Mouse (Mus musculus): Measurements from ENCODE around the gene Ciapin1. TPM values are rescaled to one million over a fixed set of nuclear protein-coding genes. Genes with fewer than 3 reads are reported as not detected.

Ciapin1 gene
- 181 and 194 TPM in 2 replicates for polyA plus RNA-seq (2016; fragmentation: Nextera tagmentation; extraction: Ambion mirVana)

DNA sequence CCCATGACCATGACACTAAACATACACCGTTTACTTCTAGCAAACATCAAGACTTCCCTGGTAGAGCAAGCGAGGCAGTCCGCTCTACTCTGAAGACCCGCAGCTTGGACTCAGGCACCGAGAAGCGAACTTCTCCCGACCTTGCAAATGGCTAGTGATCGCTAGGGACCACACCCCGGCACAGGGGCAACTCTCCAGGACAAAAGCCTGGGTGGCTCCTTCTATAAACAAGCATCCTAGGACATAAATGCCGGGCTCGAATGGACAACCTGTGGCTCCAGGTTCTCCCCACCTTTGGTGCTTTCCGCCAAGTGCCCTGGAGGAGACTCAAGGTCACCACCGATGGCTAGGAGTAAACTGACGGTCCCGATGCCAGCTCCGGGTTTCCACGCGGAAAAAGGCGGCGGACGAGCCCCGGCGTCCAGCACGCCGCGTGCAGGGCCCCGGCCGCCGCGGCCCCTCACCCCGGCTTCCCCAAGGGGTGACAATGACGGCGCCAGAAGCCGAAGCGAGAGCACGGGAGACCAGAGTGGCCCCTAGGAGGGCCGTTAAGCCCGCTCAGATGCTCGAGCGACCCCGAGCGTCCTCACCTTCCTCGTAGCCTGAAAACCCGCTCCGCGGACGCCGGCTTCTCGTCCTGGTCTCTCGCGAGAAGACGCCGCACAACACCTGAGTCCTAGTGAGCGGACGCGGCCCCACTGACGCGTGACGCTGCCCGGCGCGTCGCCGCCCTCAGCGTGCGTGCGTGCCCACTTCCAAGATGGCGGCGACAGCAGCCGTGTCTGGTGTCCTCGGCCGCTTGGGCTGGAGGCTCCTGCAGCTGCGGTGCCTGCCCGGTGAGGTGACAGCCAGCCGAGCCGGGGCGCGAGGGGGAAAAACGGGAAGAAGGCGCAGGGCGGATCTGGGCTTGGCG lies at the start of gene Ciapin1, which contains the start of gene Coq9:
Gene Ciapin1 (minus strand): TSS at position 697 of the 913 bp plus-strand sequence.
Gene Coq9 (plus strand): TSS at position 660 of the 913 bp plus-strand sequence.
- no peaks in the 10 kb centered on the region for H3K9me3 ChIP-seq
- peak; percentile 96 for DNase-seq (ENCODE audit: low spot score)
- H3K36me3 ChIP-seq: no peaks in the 10 kb centered on the region
- H3K27ac ChIP-seq: peak within 1 kb of the TSS; percentile 92
- peak within 1 kb of the TSS; percentile 93 for H3K4me3 ChIP-seq
- under 1% methylated on average over 82 of the region's 82 CpGs for WGBS
- no peaks in the 10 kb centered on the region for H3K27me3 ChIP-seq (ENCODE audit: insufficient read depth, poor library complexity, severe bottlenecking)
- H3K4me1 ChIP-seq (replicated peaks): peaks cover 25% of the 10 kb centered on the region

DNA sequence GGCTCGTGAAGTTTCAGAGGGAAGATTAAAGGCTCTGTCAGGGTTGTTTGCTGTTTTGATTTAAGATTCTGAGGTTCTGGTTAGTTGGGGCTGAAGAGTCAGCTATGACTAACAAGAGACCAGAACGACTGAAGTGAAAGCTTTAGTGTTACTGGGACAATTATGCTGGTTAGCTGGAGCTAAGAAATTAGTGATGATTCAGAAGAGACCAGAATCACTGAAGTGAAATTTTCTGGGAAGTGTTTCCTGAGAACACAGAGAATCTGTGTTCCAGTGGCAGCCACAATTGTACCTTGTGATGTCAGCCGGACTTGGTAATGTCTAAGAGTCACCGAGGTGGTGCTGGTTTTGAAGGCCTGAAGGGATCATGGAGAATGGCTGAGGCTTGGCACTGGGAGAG lies 42.6 kb upstream of the Ciapin1 start:
- H3K27ac ChIP-seq: no peak overlapping the region
- H3K4me3 ChIP-seq: no peak overlapping the region
- H3K36me3 ChIP-seq: no peaks in the 10 kb centered on the region
- H3K4me1 ChIP-seq (replicated peaks): peaks cover 13% of the 10 kb centered on the region
- 85% methylated on average over 4 of the region's 4 CpGs for WGBS
- no peak for DNase-seq (ENCODE audit: low spot score)
- peaks cover 11% of the 10 kb centered on the region; the same call in 1 of the 2 replicates for H3K27me3 ChIP-seq (ENCODE audit: insufficient read depth, poor library complexity, severe bottlenecking)
- H3K9me3 ChIP-seq: no peaks in the 10 kb centered on the region

DNA sequence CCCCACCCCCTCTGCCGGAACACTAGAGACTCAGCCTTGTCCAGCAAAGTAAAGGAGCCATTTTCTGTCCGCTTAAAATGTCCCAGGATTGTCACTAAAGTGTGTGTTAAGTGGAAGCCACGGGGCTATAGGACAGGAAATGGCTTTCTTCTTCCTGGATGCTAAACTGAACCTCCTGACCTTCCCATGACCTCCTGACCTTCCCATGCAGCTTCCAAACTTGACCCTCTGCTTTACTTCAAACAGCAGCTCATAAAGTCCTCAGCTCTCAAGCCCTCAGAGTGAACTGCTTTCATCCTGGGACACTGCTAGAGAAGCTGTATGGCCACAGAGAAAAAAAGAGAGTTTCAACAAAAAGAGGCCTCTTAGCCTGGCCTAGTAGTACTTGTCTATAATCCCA lies 38.7 kb upstream of the Ciapin1 start:
- 0 out of 2 replicates have a peak overlapping the region, but pooled peaks have one; percentile 31 for H3K27ac ChIP-seq
- H3K36me3 ChIP-seq: no peaks in the 10 kb centered on the region
- 0 out of 2 replicates have a peak overlapping the region, but pooled peaks have one; percentile 73 for H3K4me3 ChIP-seq
- WGBS: 52% methylated on average over 3 of the region's 3 CpGs
- H3K4me1 ChIP-seq (replicated peaks): peaks cover 40% of the 10 kb centered on the region
- no peak for DNase-seq (ENCODE audit: low spot score)
- peaks cover 44% of the 10 kb centered on the region for H3K27me3 ChIP-seq (ENCODE audit: insufficient read depth, poor library complexity, severe bottlenecking)
- H3K9me3 ChIP-seq: no peaks in the 10 kb centered on the region

DNA sequence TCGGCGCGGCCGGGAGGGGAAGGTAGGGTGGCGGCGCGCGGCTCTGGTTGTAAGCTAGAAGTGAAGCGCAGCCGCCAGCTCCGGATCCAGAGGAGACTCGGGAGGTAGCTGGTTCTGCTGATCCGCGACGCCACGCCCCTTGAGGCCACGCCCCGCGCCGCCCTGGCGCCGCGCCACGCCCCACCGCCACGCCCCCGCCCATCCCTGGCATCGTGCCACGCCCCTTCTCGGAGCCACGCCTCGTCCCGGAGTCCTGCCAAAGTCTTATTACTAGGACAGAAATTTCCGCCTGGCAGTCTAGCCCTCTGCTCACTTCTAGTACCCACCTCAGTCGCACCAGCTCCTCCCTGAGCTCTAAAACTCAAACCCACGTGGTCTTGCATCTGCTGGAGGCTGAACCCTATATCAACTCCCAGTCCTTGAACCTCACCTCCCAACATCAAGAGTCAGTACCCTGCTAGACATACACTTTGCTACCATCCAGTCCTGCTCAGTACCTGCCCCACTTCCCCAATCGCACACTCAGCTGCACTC lies 38.1 kb upstream of the Ciapin1 start, which contains the start of gene Dok4:
Gene Dok4 (minus strand): TSS at position 134 of the 534 bp plus-strand sequence.
- Histone ChIP-seq H3K9me3 (no peaks in the 10 kb centered on the region), H3K27ac (peak within 1 kb of the TSS; percentile 77), H3K4me1 (replicated peaks) (peaks cover 45% of the 10 kb centered on the region), H3K36me3 (no peaks in the 10 kb centered on the region), H3K4me3 (peak within 1 kb of the TSS; percentile 73), H3K27me3 (ENCODE audit: insufficient read depth, poor library complexity, severe bottlenecking) (peaks cover 50% of the 10 kb centered on the region)
- peak; percentile 92 for DNase-seq (ENCODE audit: low spot score)
- WGBS: 1% methylated on average over 37 of the region's 37 CpGs

DNA sequence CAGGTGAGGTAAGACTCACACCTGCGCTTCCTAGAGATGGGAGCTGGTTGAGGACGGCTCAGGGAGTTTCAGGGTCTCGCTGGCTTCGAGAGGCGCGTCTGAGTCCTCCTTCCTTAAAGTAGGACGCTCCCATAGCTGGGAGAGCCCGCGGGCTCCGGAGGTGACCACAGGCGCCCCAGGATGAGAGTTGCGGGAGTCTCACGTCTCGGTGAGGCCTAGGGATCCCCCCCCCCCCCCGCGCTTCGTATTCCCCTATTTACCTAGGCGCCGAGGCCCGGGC lies 37.7 kb upstream of the Ciapin1 start:
- H3K36me3 ChIP-seq: no peaks in the 10 kb centered on the region
- H3K9me3 ChIP-seq: no peaks in the 10 kb centered on the region
- WGBS: under 1% methylated on average over 18 of the region's 20 CpGs
- peak overlapping the region; percentile 73 for H3K4me3 ChIP-seq
- no peak for DNase-seq (ENCODE audit: low spot score)
- H3K27me3 ChIP-seq (ENCODE audit: insufficient read depth, poor library complexity, severe bottlenecking): peaks cover 53% of the 10 kb centered on the region
- peak overlapping the region; percentile 77 for H3K27ac ChIP-seq
- H3K4me1 ChIP-seq (replicated peaks): peaks cover 50% of the 10 kb centered on the region

DNA sequence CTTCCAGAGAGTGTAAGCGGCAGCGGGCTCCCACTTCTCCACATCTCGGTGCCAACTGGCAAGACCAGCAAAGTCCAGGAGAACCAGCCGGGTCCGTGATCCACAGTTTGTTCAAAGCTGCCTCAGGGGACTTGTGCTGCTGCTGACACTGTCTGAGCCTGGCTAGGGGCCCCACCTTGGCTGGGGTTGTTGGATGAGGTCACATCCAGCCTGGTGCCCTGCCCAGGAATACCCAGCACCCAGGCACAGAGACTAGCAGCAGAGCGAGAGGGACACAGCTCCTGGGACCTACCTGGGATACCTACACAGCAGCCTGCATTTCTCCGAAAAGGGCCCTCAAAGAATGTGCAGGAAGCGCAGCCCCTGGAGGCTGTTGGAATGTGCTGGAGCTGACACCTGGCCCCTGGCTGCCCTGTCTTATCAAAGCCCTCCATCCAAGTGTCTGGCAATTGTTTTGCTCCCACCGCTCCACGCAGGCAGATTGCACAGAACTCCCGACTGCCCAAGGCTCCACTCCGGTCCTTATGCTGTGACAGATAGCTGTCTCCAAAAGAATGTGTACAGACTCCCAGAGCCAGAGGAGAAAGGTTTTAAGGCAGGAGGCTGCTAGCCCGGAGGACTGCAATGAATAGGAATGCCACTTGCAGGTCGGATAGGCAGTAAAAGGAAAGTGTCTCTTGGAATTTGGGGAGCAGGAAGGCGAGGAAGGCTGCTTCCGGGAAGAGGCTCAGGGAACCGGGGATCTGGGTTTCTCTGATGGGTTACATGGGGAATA lies 37.1 kb upstream of the Ciapin1 start:
- Histone ChIP-seq H3K4me1 (replicated peaks) (peaks cover 55% of the 10 kb centered on the region), H3K27me3 (ENCODE audit: insufficient read depth, poor library complexity, severe bottlenecking) (peaks cover 58% of the 10 kb centered on the region), H3K4me3 (peak overlapping the region; percentile 73), H3K36me3 (no peaks in the 10 kb centered on the region), H3K9me3 (no peaks in the 10 kb centered on the region), H3K27ac (peak overlapping the region; percentile 77; the same call in 1 of the 2 replicates)
- no peak for DNase-seq (ENCODE audit: low spot score)
- WGBS: 18% methylated on average over 17 of the region's 17 CpGs

DNA sequence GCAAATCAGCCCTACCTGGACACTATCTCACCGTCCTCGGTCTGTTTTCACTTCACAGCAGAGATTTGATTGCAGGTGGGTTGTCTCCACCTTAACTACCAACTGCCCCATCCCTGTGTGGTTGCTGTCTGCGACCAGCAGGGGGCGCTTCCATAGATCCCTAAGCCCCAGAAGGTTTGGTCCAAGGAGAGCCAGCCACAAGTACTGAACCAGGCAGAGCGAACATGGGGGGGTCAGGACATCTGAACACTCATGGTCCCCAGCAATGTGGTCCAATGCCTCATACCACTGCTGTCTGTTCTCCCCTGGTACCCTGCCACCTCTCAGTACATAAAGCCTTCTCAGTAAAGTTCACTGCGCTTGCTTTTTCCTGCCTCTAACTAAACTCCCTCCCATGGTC lies 36.2 kb upstream of the Ciapin1 start:
- peak; percentile 64 for DNase-seq (ENCODE audit: low spot score)
- Histone ChIP-seq H3K27ac (no peak overlapping the region), H3K9me3 (no peaks in the 10 kb centered on the region), H3K4me3 (peak overlapping the region; percentile 73), H3K27me3 (ENCODE audit: insufficient read depth, poor library complexity, severe bottlenecking) (peaks cover 67% of the 10 kb centered on the region), H3K4me1 (replicated peaks) (peaks cover 64% of the 10 kb centered on the region), H3K36me3 (no peaks in the 10 kb centered on the region)
- 14% methylated on average over 6 of the region's 6 CpGs for WGBS

DNA sequence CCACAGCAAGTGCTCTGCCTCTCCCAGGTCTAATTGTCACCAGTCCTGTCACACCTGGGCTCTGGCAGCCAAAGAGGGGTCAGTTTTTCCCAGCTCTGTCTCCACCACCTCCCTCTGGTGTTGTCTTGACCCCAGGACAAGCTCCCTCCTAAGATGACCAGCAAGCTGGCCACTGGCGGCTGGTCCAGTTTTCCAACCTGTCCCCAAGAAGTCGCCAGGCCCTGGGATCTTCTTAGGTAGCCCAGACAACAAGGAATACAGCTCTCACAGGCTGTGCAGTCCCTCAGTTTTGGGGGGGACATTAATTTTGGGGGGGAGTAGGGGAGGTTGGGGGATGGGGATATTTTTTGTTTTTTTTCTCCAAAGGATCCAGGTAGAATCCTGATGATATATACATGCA lies 34.4 kb upstream of the Ciapin1 start:
- no peak for DNase-seq (ENCODE audit: low spot score)
- Histone ChIP-seq H3K4me3 (0 out of 2 replicates have a peak overlapping the region, but pooled peaks have one; percentile 9), H3K27ac (0 out of 2 replicates have a peak overlapping the region, but pooled peaks have one; percentile 79), H3K27me3 (ENCODE audit: insufficient read depth, poor library complexity, severe bottlenecking) (peaks cover 73% of the 10 kb centered on the region), H3K9me3 (no peaks in the 10 kb centered on the region), H3K36me3 (0 out of 2 replicates have a peak, but pooled peaks cover 8% of the 10 kb centered on the region), H3K4me1 (replicated peaks) (peaks cover 79% of the 10 kb centered on the region)
- WGBS: 55% methylated on average over 2 of the region's 2 CpGs

DNA sequence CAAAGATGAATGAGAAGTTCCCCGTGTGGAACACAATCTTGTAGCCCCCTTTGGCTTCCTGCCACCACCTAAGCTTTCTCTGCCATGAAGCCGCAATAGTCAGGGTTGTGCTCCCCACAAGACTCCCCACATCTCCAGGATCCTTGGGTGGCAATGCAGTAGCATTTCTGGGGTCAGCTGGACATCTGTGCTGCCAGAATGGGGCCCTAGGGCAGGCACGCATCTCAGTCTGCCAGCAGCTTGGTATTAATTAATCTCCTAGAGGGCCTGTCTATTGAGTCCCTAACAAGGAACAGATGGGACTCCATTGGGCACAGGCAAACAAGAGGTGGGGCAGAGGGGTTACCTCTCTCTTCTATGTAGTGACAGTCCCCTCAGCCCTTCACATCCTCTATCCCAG lies 34.0 kb upstream of the Ciapin1 start:
- Histone ChIP-seq H3K4me3 (0 out of 2 replicates have a peak overlapping the region, but pooled peaks have one; percentile 9), H3K9me3 (no peaks in the 10 kb centered on the region), H3K27me3 (ENCODE audit: insufficient read depth, poor library complexity, severe bottlenecking) (peaks cover 73% of the 10 kb centered on the region), H3K27ac (peak overlapping the region; percentile 79), H3K36me3 (peaks cover 12% of the 10 kb centered on the region; the same call in 1 of the 2 replicates), H3K4me1 (replicated peaks) (peaks cover 79% of the 10 kb centered on the region)
- peak; percentile 30 for DNase-seq (ENCODE audit: low spot score)
- WGBS: 40% methylated on average over 3 of the region's 3 CpGs

DNA sequence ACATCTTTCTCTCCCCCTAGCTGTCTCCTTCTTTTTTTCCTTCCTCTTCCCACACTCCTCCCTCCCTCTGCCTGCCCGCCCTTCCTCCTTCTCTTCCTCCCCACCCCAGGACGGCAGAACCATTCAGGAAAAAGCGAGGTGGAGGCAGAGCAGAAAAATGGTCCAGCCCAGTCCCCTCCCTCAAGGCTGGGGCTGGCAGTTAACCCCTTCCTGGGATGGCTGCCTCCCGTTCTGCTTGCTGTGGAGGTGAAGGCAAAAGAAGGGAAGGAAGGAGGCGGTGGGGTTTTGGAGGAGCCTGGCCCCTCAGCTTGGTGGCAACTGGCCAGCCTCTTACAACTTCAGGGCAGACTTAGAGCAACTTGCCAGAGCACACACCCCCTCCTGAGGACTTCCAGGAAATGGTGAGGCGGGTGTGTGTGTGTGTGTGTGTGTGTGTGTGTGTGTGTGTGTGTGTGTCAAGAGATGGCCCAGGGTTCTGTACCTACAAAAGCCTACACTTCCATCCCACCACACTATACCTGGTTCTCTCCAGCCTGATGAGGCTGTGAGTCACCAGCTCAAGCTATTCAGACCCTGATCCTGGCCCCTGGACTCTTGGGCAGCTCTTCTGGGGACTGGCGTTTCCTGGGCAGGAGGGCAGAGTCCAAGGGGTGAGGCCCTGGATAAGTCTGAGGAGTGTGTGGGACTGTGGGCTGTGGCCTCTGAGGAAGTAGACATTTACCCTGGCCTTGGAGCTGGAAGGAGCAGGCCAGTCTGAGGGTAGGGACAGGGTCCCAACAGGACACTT lies 33.1 kb upstream of the Ciapin1 start:
- peak; percentile 59 for DNase-seq (ENCODE audit: low spot score)
- H3K4me3 ChIP-seq: peak overlapping the region; percentile 53
- 12% methylated on average over 7 of the region's 7 CpGs for WGBS
- H3K27ac ChIP-seq: peak overlapping the region; percentile 79
- H3K36me3 ChIP-seq: peaks cover 21% of the 10 kb centered on the region
- peaks cover 66% of the 10 kb centered on the region for H3K27me3 ChIP-seq (ENCODE audit: insufficient read depth, poor library complexity, severe bottlenecking)
- H3K9me3 ChIP-seq: no peaks in the 10 kb centered on the region
- peaks cover 72% of the 10 kb centered on the region for H3K4me1 ChIP-seq (replicated peaks)

DNA sequence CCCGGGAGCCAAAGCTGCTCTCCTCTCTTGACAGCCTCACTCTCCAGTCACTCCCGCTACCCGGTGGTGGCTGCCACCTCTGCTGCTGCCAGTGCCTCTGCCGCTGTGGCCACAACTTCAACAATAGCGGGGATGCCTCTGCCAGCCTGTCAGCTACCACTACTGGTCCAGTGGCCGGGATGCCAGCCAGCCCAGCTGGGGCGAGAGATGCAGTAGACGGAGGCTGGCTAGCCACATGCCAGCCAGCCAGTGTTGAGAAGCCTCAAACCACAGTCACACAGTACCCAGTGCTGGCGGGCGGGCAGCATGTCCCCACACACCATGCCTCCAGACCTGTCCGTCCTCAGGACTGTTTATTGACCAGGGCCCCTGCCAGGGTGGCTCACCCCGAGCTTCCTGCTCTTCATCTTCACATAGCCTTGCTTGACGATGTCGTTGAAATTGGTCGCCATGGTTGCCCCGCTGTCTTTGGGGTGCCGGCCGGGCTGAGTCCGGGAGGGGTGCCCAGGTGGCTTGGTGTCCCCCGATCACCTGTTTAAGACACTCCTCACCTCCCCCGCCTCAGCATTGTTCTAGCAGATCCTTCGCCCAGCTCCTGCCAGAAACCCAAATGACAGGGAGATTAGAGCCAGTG lies 32.4 kb upstream of the Ciapin1 start:
- WGBS: 3% methylated on average over 22 of the region's 22 CpGs
- DNase-seq (ENCODE audit: low spot score): no peak
- Histone ChIP-seq H3K4me1 (replicated peaks) (peaks cover 65% of the 10 kb centered on the region), H3K9me3 (no peaks in the 10 kb centered on the region), H3K27me3 (ENCODE audit: insufficient read depth, poor library complexity, severe bottlenecking) (peaks cover 60% of the 10 kb centered on the region), H3K4me3 (peak overlapping the region; percentile 53), H3K27ac (peak overlapping the region; percentile 79), H3K36me3 (peaks cover 28% of the 10 kb centered on the region)
